Mouse (Mus musculus): ENCODE data around the gene Cdc42. TPM values are rescaled to one million over a fixed set of nuclear protein-coding genes. Genes with fewer than 3 reads are reported as not detected.
A peak's percentile ranks its signal among the peaks of the same experiment; 100 is the strongest.

Gene Cdc42
- polyA plus RNA-seq, 1 experiment from 2014 or later: 680 TPM

DNA sequence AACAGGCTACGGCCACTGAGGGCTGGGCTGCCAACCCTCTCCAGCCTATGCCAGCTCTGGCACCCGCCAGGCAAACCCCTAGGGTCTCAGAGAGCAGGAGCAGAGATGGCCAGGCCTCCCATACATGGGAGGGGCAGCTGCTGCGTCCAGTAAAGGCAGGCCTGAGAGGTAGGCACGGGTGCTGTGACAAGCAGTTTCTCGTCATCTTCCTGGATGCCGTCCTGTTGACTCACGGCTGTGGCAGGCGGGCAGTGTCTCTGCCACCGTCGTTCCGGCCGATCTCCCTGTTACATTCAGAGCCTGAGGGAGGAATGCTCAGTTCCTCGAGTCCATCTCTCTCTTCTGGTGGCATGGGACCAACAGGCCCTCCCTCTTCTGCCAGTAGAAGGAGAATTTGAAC lies 70.3 kb downstream of the Cdc42 start:
- Histone ChIP-seq H3K27ac (ENCODE audit: low read depth, low read length) (no peak overlapping the region), H3K9ac (ENCODE audit: low read depth, low read length) (no peak overlapping the region), H3K27me3 (ENCODE audit: control insufficient read depth, insufficient read depth, low read length) (peaks cover 3% of the 10 kb centered on the region; the same call in 1 of the 2 replicates), H3K4me1 (ENCODE audit: control insufficient read depth, insufficient read depth, low read length) (peaks cover 11% of the 10 kb centered on the region), H3K9me3 (ENCODE audit: control insufficient read depth, low read length) (no peaks in the 10 kb centered on the region), H3K4me2 (replicated peaks; ENCODE audit: low read depth, low read length) (no peak overlapping the region), H3K36me3 (ENCODE audit: control insufficient read depth, insufficient read depth, low read length) (no peaks in the 10 kb centered on the region), H3K4me3 (ENCODE audit: low read length) (no peak overlapping the region)
- 67% methylated on average over 13 of the region's 13 CpGs for WGBS
- no peak for ATAC-seq (ENCODE audit: low FRiP score, low TSS enrichment)

- Histone ChIP-seq H3K9me3 (ENCODE audit: control insufficient read depth, low read length) (no peaks in the 10 kb centered on the region), H3K4me1 (ENCODE audit: control insufficient read depth, insufficient read depth, low read length) (peaks cover 12% of the 10 kb centered on the region), H3K9ac (ENCODE audit: low read depth, low read length) (no peak overlapping the region), H3K27ac (ENCODE audit: low read depth, low read length) (no peak overlapping the region), H3K4me2 (replicated peaks; ENCODE audit: low read depth, low read length) (no peak overlapping the region), H3K4me3 (ENCODE audit: low read length) (no peak overlapping the region), H3K36me3 (ENCODE audit: control insufficient read depth, insufficient read depth, low read length) (no peaks in the 10 kb centered on the region), H3K27me3 (ENCODE audit: control insufficient read depth, insufficient read depth, low read length) (peaks cover 8% of the 10 kb centered on the region)
- ATAC-seq (ENCODE audit: low FRiP score, low TSS enrichment): peak; percentile 46; the same call in 1 of the 2 replicates
- 35% methylated on average over 8 of the region's 8 CpGs for WGBS
Observed at GRCm38 (mm10) chr4:137286662-137286953, 70.9 kb downstream of the Cdc42 start.

DNA sequence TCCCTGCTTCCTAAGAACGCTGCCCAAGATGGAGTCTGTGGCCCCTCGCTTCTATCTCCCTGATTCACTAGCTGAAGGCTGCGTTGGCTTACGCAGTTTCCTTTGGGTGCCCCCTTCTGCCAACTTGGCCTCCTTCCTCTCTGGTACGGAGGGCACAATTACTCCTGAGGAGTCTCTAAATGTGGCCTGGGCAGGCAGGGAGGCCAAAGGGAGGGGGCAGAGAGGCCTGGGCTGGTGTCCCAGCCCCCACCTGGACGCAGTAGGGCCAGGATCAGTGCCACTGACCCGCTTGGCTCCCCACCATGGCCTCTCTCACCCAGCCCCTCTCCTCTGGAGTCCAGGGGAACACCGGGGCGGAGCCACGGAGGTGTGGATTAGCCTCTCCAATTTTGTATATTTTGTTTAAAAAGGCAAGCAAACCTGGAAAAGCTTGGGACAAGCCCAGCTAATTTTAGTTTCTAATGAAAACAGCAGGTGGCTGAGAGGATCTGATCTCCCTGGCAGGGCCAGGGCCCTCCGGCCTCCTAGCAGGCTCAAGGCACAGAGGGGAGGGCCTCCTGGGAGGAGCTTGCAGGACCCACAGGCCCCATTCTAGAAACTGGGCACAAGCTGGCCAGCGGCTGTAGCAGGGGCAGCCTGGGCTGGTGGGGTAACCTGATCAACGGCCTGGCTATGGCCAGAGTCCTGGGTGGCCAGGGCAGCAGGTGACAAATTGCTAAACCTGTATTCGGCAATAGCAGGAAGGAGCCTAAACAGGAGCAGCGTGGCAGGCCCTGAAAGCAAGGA lies 71.5 kb downstream of the Cdc42 start:
- no peak overlapping the region for H3K27ac ChIP-seq (ENCODE audit: low read depth, low read length)
- WGBS: 64% methylated on average over 15 of the region's 15 CpGs
- H3K4me3 ChIP-seq (ENCODE audit: low read length): no peak overlapping the region
- H3K27me3 ChIP-seq (ENCODE audit: control insufficient read depth, insufficient read depth, low read length): peaks cover 13% of the 10 kb centered on the region
- 0 out of 2 replicates have a peak, but pooled peaks have one; percentile 15 for ATAC-seq (ENCODE audit: low FRiP score, low TSS enrichment)
- no peaks in the 10 kb centered on the region for H3K36me3 ChIP-seq (ENCODE audit: control insufficient read depth, insufficient read depth, low read length)
- H3K4me2 ChIP-seq (replicated peaks; ENCODE audit: low read depth, low read length): no peak overlapping the region
- no peaks in the 10 kb centered on the region for H3K9me3 ChIP-seq (ENCODE audit: control insufficient read depth, low read length)
- no peak overlapping the region for H3K9ac ChIP-seq (ENCODE audit: low read depth, low read length)
- H3K4me1 ChIP-seq (ENCODE audit: control insufficient read depth, insufficient read depth, low read length): peaks cover 12% of the 10 kb centered on the region

GRCm38 (mm10) chr4:137283407-137283732 lies 74.2 kb downstream of the Cdc42 start:
- Histone ChIP-seq H3K4me2 (replicated peaks; ENCODE audit: low read depth, low read length) (0 out of 2 replicates have a peak overlapping the region, but pooled peaks have one; percentile 25), H3K27ac (ENCODE audit: low read depth, low read length) (0 out of 2 replicates have a peak overlapping the region, but pooled peaks have one; percentile 8), H3K36me3 (ENCODE audit: control insufficient read depth, insufficient read depth, low read length) (no peaks in the 10 kb centered on the region), H3K4me3 (ENCODE audit: low read length) (no peak overlapping the region), H3K9ac (ENCODE audit: low read depth, low read length) (no peak overlapping the region), H3K9me3 (ENCODE audit: control insufficient read depth, low read length) (no peaks in the 10 kb centered on the region), H3K27me3 (ENCODE audit: control insufficient read depth, insufficient read depth, low read length) (peaks cover 36% of the 10 kb centered on the region), H3K4me1 (ENCODE audit: control insufficient read depth, insufficient read depth, low read length) (peaks cover 20% of the 10 kb centered on the region)
- ATAC-seq (ENCODE audit: low FRiP score, low TSS enrichment): no peak
- WGBS: 8% methylated on average over 4 of the region's 4 CpGs

DNA sequence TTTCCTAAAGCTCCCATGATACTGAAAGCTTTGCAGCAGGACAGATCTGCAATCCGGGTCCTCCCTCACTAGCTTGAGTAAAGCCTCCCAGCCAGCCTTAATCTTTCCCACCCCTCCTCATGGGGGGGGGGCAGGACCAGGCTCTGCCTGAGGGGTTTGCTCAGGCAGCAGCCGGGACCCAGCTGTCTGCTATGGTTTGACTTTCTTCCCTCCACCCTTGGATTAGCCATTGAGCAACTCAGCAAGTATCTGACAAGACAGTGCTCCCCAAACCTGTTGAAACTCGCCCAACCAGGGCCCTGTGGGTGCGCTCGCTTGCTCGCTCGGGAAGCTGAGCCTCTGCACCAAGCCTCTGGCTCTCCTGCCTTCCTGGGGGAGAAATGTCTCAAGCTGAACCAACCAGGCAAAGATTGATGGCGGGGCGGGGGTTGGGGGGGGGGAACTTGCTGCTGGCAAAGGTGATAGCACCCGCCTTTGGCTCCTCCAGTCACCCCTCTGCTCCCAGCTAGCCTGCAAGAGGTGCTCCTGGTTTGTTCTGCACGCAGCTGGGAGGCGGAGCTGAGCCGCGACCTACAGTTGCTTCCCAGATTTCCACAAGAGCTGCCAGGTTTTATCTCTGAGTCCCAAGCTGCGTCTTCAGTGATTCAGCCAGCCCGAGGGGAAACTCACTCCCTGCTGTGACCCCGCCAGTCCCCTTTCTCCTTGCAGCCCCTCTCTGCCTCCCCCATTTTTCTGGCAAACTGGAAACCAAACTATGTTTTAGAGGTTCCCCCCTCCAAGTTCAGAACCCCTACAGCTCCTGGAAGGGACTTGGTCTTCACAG lies 74.7 kb downstream of the Cdc42 start:
- ATAC-seq (ENCODE audit: low FRiP score, low TSS enrichment): no peak
- Histone ChIP-seq H3K4me1 (ENCODE audit: control insufficient read depth, insufficient read depth, low read length) (peaks cover 20% of the 10 kb centered on the region), H3K9ac (ENCODE audit: low read depth, low read length) (0 out of 2 replicates have a peak overlapping the region, but pooled peaks have one; percentile 20), H3K4me3 (ENCODE audit: low read length) (no peak overlapping the region), H3K4me2 (replicated peaks; ENCODE audit: low read depth, low read length) (peak overlapping the region; percentile 25; the same call in 1 of the 2 replicates), H3K27ac (ENCODE audit: low read depth, low read length) (0 out of 2 replicates have a peak overlapping the region, but pooled peaks have one; percentile 8), H3K36me3 (ENCODE audit: control insufficient read depth, insufficient read depth, low read length) (no peaks in the 10 kb centered on the region), H3K9me3 (ENCODE audit: control insufficient read depth, low read length) (no peaks in the 10 kb centered on the region), H3K27me3 (ENCODE audit: control insufficient read depth, insufficient read depth, low read length) (peaks cover 40% of the 10 kb centered on the region)
- 16% methylated on average over 17 of the region's 17 CpGs for WGBS

DNA sequence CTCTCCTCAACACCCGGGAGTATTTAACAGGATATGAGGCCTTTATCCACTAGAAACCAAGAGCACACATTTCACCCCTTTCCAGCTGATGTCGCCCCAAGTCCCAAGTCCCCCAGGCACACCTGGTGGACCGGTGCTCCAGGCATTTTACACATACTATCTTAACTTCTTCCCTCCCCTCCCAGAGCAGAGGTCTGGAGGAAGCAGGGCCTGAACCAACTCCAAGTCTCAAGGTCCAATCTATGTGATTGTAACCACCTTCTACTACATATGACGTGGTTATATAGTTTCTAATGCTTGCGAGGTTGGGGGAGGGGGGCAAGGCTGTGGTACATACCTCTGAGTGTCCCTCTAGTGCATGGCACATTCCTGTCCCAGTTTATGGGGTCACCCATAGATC lies 75.4 kb downstream of the Cdc42 start:
- Histone ChIP-seq H3K4me2 (replicated peaks; ENCODE audit: low read depth, low read length) (0 out of 2 replicates have a peak overlapping the region, but pooled peaks have one; percentile 25), H3K9me3 (ENCODE audit: control insufficient read depth, low read length) (no peaks in the 10 kb centered on the region), H3K4me3 (ENCODE audit: low read length) (no peak overlapping the region), H3K4me1 (ENCODE audit: control insufficient read depth, insufficient read depth, low read length) (peaks cover 20% of the 10 kb centered on the region), H3K36me3 (ENCODE audit: control insufficient read depth, insufficient read depth, low read length) (no peaks in the 10 kb centered on the region), H3K9ac (ENCODE audit: low read depth, low read length) (no peak overlapping the region), H3K27ac (ENCODE audit: low read depth, low read length) (no peak overlapping the region), H3K27me3 (ENCODE audit: control insufficient read depth, insufficient read depth, low read length) (peaks cover 47% of the 10 kb centered on the region)
- no peak for ATAC-seq (ENCODE audit: low FRiP score, low TSS enrichment)
- 72% methylated on average over 5 of the region's 5 CpGs for WGBS

GRCm38 (mm10) chr4:137281273-137281672 lies 76.2 kb downstream of the Cdc42 start:
- 82% methylated on average over 3 of the region's 3 CpGs for WGBS
- H3K9ac ChIP-seq (ENCODE audit: low read depth, low read length): no peak overlapping the region
- peaks cover 24% of the 10 kb centered on the region for H3K4me1 ChIP-seq (ENCODE audit: control insufficient read depth, insufficient read depth, low read length)
- H3K27ac ChIP-seq (ENCODE audit: low read depth, low read length): no peak overlapping the region
- H3K36me3 ChIP-seq (ENCODE audit: control insufficient read depth, insufficient read depth, low read length): no peaks in the 10 kb centered on the region
- no peaks in the 10 kb centered on the region for H3K9me3 ChIP-seq (ENCODE audit: control insufficient read depth, low read length)
- ATAC-seq (ENCODE audit: low FRiP score, low TSS enrichment): no peak
- H3K4me2 ChIP-seq (replicated peaks; ENCODE audit: low read depth, low read length): no peak overlapping the region
- peaks cover 51% of the 10 kb centered on the region for H3K27me3 ChIP-seq (ENCODE audit: control insufficient read depth, insufficient read depth, low read length)
- H3K4me3 ChIP-seq (ENCODE audit: low read length): no peak overlapping the region

GRCm38 (mm10) chr4:137279346-137279745 lies 78.2 kb downstream of the Cdc42 start:
- WGBS: 24% methylated on average over 5 of the region's 5 CpGs
- Histone ChIP-seq H3K9me3 (ENCODE audit: control insufficient read depth, low read length) (no peaks in the 10 kb centered on the region), H3K4me3 (ENCODE audit: low read length) (peak overlapping the region; percentile 54), H3K4me2 (replicated peaks; ENCODE audit: low read depth, low read length) (peak overlapping the region; percentile 92), H3K9ac (ENCODE audit: low read depth, low read length) (peak overlapping the region; percentile 56; the same call in 1 of the 2 replicates), H3K27me3 (ENCODE audit: control insufficient read depth, insufficient read depth, low read length) (peaks cover 56% of the 10 kb centered on the region), H3K4me1 (ENCODE audit: control insufficient read depth, insufficient read depth, low read length) (peaks cover 27% of the 10 kb centered on the region), H3K36me3 (ENCODE audit: control insufficient read depth, insufficient read depth, low read length) (no peaks in the 10 kb centered on the region), H3K27ac (ENCODE audit: low read depth, low read length) (no peak overlapping the region)
- ATAC-seq (ENCODE audit: low FRiP score, low TSS enrichment): no peak
